In genomic region chr3:94360812-94361211, GRCm38 (mm10) we compare ENCODE assay signal across 9 mouse cellular contexts. TPM values are rescaled to one million over a fixed set of nuclear protein-coding genes. Genes with fewer than 3 reads are reported as not detected.
A peak's percentile ranks its signal among the peaks of the same experiment; 100 is the strongest.
DNase-seq lines count a peak whose midpoint lies in the region; ATAC-seq lines count a peak whose summit lies in the region.
"Had no signal": no experiment of that assay in that cellular context is flagged by ENCODE, and none has a peak within 500 bp of the region (broad histone marks: within the 10 kb centered on the region; RNA-seq: fewer than 3 reads in every experiment).

No protein-coding gene starts in this region.

- H3K27ac ChIP-seq in midbrain, embryonic 11.5 days (ENCODE audit: low read depth, low read length), result no peak overlapping the region

- H3K4me3 ChIP-seq in midbrain, embryonic 11.5 days (ENCODE audit: low read depth, low read length), result no peak overlapping the region

- no peak for ATAC-seq in midbrain, embryonic 11.5 days (ENCODE audit: low FRiP score)

- no peak overlapping the region for H3K4me2 ChIP-seq in midbrain, embryonic 11.5 days

- peak; percentile 49 to 53 for DNase-seq in kidney, postnatal 25 days
- no peak for DNase-seq in kidney, adult 11 months
- DNase-seq in A20 (ENCODE audit: low read depth, low spot score), result peak; percentile 12
- DNase-seq in NIH3T3 (ENCODE audit: low read depth), result peak; percentile 87
- DNase-seq in layer of hippocampus, adult 18-20 months (ENCODE audit: low spot score in 2 of 2), result peak; percentile 34 to 71
- DNase-seq in ovary, adult 18-20 months (ENCODE audit: low spot score), result no peak
- DNase-seq in midbrain, embryonic 11.5 days (ENCODE audit: low spot score, missing footprints), result no peak
- DNase-seq in spleen, adult 18-20 months, result no peak

- WGBS in midbrain, embryonic 11.5 days, result 3% methylated on average over 1 of the region's 1 CpGs

- peaks cover 3% of the 10 kb centered on the region for H3K4me1 ChIP-seq in midbrain, embryonic 11.5 days (ENCODE audit: control insufficient read depth, insufficient read depth, low read length)

- peaks cover 3% of the 10 kb centered on the region; the same call in 1 of the 2 replicates for H3K9me3 ChIP-seq in midbrain, embryonic 11.5 days (ENCODE audit: control insufficient read depth, low read length)

- peaks cover 29% of the 10 kb centered on the region for H3K27me3 ChIP-seq in midbrain, embryonic 11.5 days (ENCODE audit: control insufficient read depth, insufficient read depth, low read length)

- no peak overlapping the region for H3K9ac ChIP-seq in midbrain, embryonic 11.5 days (ENCODE audit: low read length)

- H3K36me3 ChIP-seq in midbrain, embryonic 11.5 days (ENCODE audit: control insufficient read depth, insufficient read depth, low read length), result no peaks in the 10 kb centered on the region

RNA-seq across cellular contexts. Expression of gene C2cd4d, which starts 1.4 kb away (rescaled TPM):
- total RNA-seq in layer of hippocampus, adult 18-20 months (2021), result under 1 TPM; 0.57 to 0.76 TPM
- 0.87 and 1.4 TPM in 2 replicates for polyA plus RNA-seq in midbrain, embryonic 11.5 days (2014; fragmentation: Nextera tagmentation; extraction: Ambion mirVana)

RNA-seq across cellular contexts. Expression of gene Rorc, which starts 11.8 kb away (rescaled TPM):
- 1 to 10 TPM; 2.0 to 2.6 TPM for total RNA-seq in layer of hippocampus, adult 18-20 months (2021)
- polyA plus RNA-seq in midbrain, embryonic 11.5 days (2014; fragmentation: Nextera tagmentation; extraction: Ambion mirVana), result 0.10 and 0.14 TPM in 2 replicates

RNA-seq across cellular contexts. Expression of gene Them5, which starts 18.9 kb away (rescaled TPM):
- not detected for total RNA-seq in layer of hippocampus, adult 18-20 months (2021)
- polyA plus RNA-seq in midbrain, embryonic 11.5 days (2014; fragmentation: Nextera tagmentation; extraction: Ambion mirVana), result 0.11 TPM in 1 of 2 replicates, not detected in the other
- polyA plus RNA-seq: limb, embryonic 11.5 days had no signal

RNA-seq across cellular contexts. Expression of gene Lingo4, which starts 37.5 kb away (rescaled TPM):
- under 1 TPM; 0.74 to 0.87 TPM for total RNA-seq in layer of hippocampus, adult 18-20 months (2021)
- polyA plus RNA-seq in midbrain, embryonic 11.5 days (2014; fragmentation: Nextera tagmentation; extraction: Ambion mirVana), result 0.17 and 0.37 TPM in 2 replicates
- polyA plus RNA-seq: limb, embryonic 11.5 days had no signal

RNA-seq across cellular contexts. Expression of gene Them4, which starts 50.9 kb away (rescaled TPM):
- 10 to 100 TPM; 23.8 to 27.2 TPM for total RNA-seq in layer of hippocampus, adult 18-20 months (2021)
- polyA plus RNA-seq in midbrain, embryonic 11.5 days (2014; fragmentation: Nextera tagmentation; extraction: Ambion mirVana), result 12.8 and 14.5 TPM in 2 replicates

Comparison
In these comparisons a context has a peak if more than half of its experiments do, and no peak if none do; other contexts are left out.
1. DNase-seq: peak in kidney, postnatal 25 days (2 of 2), A20 (single experiment), NIH3T3 (single experiment) and layer of hippocampus, adult 18-20 months (2 of 2); none in kidney, adult 11 months (single experiment), ovary, adult 18-20 months (single experiment), midbrain, embryonic 11.5 days (single experiment) and spleen, adult 18-20 months (0 of 2).